Mouse (Mus musculus): ENCODE measurements at regions not wholly inside any gene's neighbourhood (a gene's known extent, or its start where the extent isn't known, plus 50 kb on each side); places are given as distances from the start of the nearest gene placed in this dataset.

- no peak for TF ChIP-seq CTCF (IDR thresholded peaks at IDR 0.05; ENCODE audit: borderline replicate concordance, extremely low read depth, insufficient read depth, insufficient read length)
- no peak for TF ChIP-seq POLR2A (IDR thresholded peaks at IDR 0.05; ENCODE audit: borderline replicate concordance, extremely low read depth, insufficient read depth, insufficient read length, poor library complexity, severe bottlenecking)
Measured at GRCm38 (mm10) chr8:31454736-31455391, 1973.6 kb upstream of the 5930422O12Rik start.
